Mouse (Mus musculus) testis, adult 2 months (tissue): ENCODE measurements around the gene Fam151a. TPM values are rescaled to one million over a fixed set of nuclear protein-coding genes. Genes with fewer than 3 reads are reported as not detected.
A peak's percentile ranks its signal among the peaks of the same experiment; 100 is the strongest.

Source experiments
- H3K27ac ChIP-seq: fragments of 200-500 bp; 2 replicates; pipeline ENCODE4 v1.5.1; 2012; ENCODE audit warnings: low read depth, low read length; ENCODE audit not compliant: control insufficient read depth, insufficient read depth
- H3K27me3 ChIP-seq: fragments of 200-500 bp; 2 replicates; pipeline ENCODE4 v1.6.1; 2012; ENCODE audit warnings: mild to moderate bottlenecking, low read length, moderate library complexity; ENCODE audit not compliant: control insufficient read depth, insufficient read depth
- H3K36me3 ChIP-seq: fragments of 200-500 bp; 2 replicates; pipeline ENCODE4 v1.6.1; 2012; ENCODE audit warnings: mild to moderate bottlenecking, low read length; ENCODE audit not compliant: control insufficient read depth, insufficient read depth
- H3K4me1 ChIP-seq: fragments of 200-500 bp; 2 replicates; pipeline ENCODE4 v1.6.1; 2012; ENCODE audit warnings: low read length; ENCODE audit not compliant: control insufficient read depth, insufficient read depth
- H3K4me3 ChIP-seq: fragments of 200-500 bp; 2 replicates; pipeline ENCODE4 v1.5.1; 2012; ENCODE audit warnings: low read depth, mild to moderate bottlenecking, low read length, moderate library complexity, mixed read lengths; ENCODE audit not compliant: control insufficient read depth
- CTCF ChIP-seq: fragments of 200-500 bp; IDR thresholded peaks from 2 replicates; pipeline ENCODE4 v1.5.1; 2012; ENCODE audit warnings: low read depth, mild to moderate bottlenecking, inconsistent platforms, low read length, moderate library complexity; ENCODE audit not compliant: control insufficient read depth, insufficient read depth, insufficient replicate concordance
- POLR2A ChIP-seq: fragments of 200-500 bp; IDR thresholded peaks from 2 replicates; pipeline ENCODE4 v1.6.1; 2012; ENCODE audit warnings: low read depth, mild to moderate bottlenecking, inconsistent platforms, low read length, moderate library complexity; ENCODE audit not compliant: control insufficient read depth
- polyA plus RNA-seq: library from polyadenylated mRNA; depleted of rRNA; stranded (reverse); fragments of >200 nt; gene quantifications from 2 replicates; pipeline ENCODE4 v1.2.3, GENCODE M21; 2012; rRNA removed

Gene Fam151a
- polyA plus RNA-seq = 1.0 and 1.1 TPM in 2 replicates

DNA sequence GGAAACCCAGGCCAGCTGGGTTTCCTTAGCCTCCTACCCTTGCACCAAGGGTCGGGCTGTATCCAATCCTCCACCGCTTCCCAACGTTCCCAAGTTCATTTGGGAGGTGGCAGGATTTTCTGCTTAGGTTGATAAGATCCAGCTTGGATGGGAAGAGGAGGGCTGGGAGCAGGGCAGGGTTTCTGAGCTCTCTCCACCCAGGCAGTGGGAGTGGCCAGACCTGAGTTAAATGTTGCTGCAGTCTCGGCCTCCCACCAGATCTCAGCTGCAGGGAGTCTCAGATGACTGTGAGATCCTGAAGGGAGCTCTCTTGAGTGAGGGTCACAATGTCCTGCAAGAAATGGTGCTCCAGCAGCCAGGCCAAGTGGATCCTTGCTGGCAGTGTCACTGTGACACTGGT is at the start of gene Fam151a:
Gene Fam151a (plus strand): TSS at position 254 of the 400 bp plus-strand sequence.
- no peaks in the 10 kb centered on the region for H3K4me1 ChIP-seq
- no peaks in the 10 kb centered on the region for H3K36me3 ChIP-seq
- no peaks in the 10 kb centered on the region for H3K27me3 ChIP-seq
- TF ChIP-seq POLR2A (no peak), CTCF (no peak)
- H3K27ac ChIP-seq = no peak within 1 kb of the TSS
- no peak within 1 kb of the TSS for H3K4me3 ChIP-seq

- H3K36me3 ChIP-seq = no peaks in the 10 kb centered on the region
- H3K4me3 ChIP-seq = no peak overlapping the region
- H3K27me3 ChIP-seq = no peaks in the 10 kb centered on the region
- H3K27ac ChIP-seq = no peak overlapping the region
- no peaks in the 10 kb centered on the region; the same call in none of the 2 replicates for H3K4me1 ChIP-seq
- no peak for TF ChIP-seq CTCF
- no peak for TF ChIP-seq POLR2A
Measured at GRCm38 (mm10) chr4:106688636-106689296, 44.9 kb upstream of the Fam151a start.

DNA sequence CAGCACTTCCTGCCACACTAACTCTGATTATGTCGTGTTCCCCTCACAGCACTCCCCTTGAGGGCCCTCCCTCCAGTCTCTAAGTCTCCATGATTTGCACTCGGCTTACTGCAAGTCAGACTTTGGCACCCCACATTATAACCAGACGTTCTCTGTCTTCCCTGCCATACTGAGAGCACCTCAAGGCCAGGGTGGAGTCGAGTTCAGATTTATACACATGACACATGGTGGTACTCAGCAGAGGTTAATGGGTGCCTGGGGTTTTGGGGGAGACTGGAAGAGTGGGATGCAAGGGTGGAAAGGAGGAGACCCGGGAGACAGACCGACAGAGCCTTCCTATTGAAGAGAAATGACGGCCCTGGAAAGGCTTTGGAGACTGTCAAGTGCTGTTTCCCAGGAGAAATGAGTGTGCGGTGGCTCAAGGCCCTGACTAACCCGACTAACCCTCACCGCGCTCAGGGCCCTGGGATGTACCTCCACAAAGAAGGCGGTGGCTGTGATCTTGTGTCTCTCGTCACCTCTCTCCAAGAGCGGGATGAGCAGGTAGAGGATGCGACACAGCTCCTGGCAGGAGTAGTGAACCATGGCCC is 39.8 kb upstream of the Fam151a start:
- H3K36me3 ChIP-seq = no peaks in the 10 kb centered on the region
- H3K4me3 ChIP-seq = no peak overlapping the region
- TF ChIP-seq CTCF (no peak), POLR2A (no peak)
- no peaks in the 10 kb centered on the region for H3K4me1 ChIP-seq
- no peaks in the 10 kb centered on the region for H3K27me3 ChIP-seq
- no peak overlapping the region for H3K27ac ChIP-seq

DNA sequence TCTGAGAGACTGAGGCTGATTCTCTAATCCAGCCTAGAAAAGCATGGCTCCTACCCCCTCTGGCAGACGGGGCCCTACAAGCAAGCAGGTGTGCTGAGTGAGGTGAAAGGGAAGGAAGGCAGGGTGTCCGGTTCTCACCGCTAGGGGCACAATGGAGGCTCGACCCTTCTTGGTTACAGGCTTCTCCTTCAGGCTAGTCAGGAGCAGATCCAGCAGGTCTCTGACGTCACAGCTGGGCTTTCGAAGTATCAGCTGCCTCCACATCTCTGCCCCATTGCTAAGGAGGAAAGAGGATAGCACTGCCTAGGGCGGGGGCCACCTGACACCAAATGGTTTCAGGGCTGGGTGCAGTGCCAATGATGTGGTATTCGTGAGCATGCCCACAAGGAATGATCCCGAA is 33.7 kb upstream of the Fam151a start:
- Histone ChIP-seq H3K4me3 (no peak overlapping the region), H3K27me3 (no peaks in the 10 kb centered on the region), H3K27ac (no peak overlapping the region), H3K36me3 (no peaks in the 10 kb centered on the region), H3K4me1 (no peaks in the 10 kb centered on the region)
- TF ChIP-seq CTCF (peak; percentile 49; the same call in 1 of the 2 replicates), POLR2A (no peak)

DNA sequence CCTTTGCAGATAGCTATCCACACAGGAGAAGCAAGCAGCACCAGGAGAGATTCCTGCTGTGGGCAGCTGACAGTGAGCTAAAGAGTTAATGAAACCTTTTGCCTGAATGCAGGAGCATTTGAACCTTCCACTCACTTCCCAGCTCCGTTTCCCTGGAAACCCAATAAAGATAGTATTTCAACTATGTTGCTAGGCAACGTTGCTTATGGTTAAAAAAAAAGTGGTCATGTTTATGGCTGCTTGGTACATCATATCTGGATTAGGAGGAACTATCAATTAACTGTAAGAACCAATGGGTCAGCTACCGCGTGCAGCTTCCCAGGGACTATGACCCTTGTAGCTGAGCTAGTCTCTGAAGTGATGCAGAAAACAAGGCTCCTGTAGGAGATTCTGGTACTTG is 32.9 kb upstream of the Fam151a start:
- no peak for TF ChIP-seq POLR2A
- no peak for TF ChIP-seq CTCF
- Histone ChIP-seq H3K4me3 (no peak overlapping the region), H3K4me1 (no peaks in the 10 kb centered on the region), H3K27me3 (no peaks in the 10 kb centered on the region), H3K36me3 (no peaks in the 10 kb centered on the region), H3K27ac (no peak overlapping the region)

- peaks cover 2% of the 10 kb centered on the region for H3K4me1 ChIP-seq
- H3K4me3 ChIP-seq = no peak overlapping the region
- TF ChIP-seq CTCF (no peak), POLR2A (no peak)
- no peak overlapping the region for H3K27ac ChIP-seq
- no peaks in the 10 kb centered on the region for H3K27me3 ChIP-seq
- H3K36me3 ChIP-seq = no peaks in the 10 kb centered on the region
Measured at GRCm38 (mm10) chr4:106703956-106704355, 29.7 kb upstream of the Fam151a start.

DNA sequence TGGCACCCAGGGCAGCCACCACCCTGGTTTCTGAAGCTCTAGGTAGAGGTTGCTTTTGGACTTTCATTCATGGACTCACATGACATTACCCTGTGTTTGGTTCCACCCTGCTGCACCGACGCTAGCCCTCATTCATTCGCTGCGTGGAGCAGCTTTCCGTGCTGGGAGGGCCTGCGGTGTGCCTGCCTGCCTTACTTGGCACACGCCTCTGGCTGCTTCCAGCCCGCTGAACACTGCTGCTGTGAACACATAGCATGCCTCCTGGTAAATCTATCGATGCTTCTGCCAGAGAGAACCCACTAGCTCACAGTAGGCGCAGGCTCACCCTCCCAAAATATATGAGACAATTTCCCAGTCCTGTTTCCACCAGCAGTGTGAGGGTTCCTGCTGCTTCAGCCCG is 29.3 kb upstream of the Fam151a start:
- H3K4me1 ChIP-seq = peaks cover 2% of the 10 kb centered on the region

More for the DNA sequence above, 29.3 kb upstream of the Fam151a start:
- no peak for TF ChIP-seq CTCF
- no peak for TF ChIP-seq POLR2A
- Histone ChIP-seq H3K27ac (no peak overlapping the region), H3K4me3 (no peak overlapping the region), H3K36me3 (no peaks in the 10 kb centered on the region), H3K27me3 (no peaks in the 10 kb centered on the region)
